Mouse (Mus musculus) CH12.LX (cell line): Measurements from ENCODE around the gene Eps8. TPM values are rescaled to one million over a fixed set of nuclear protein-coding genes. Genes with fewer than 3 reads are reported as not detected.

Source experiments
- DNase-seq: peaks from one replicate; pipeline ENCODE4 v3.0.0-alpha.2; 2013; ENCODE audit errors: extremely low read depth
- H3K27ac ChIP-seq: 2 replicates; pipeline ENCODE4 v1.5.1; 2012; ENCODE audit warnings: low read depth, mild to moderate bottlenecking, control low read depth, moderate library complexity; ENCODE audit not compliant: insufficient read depth
- H3K27me3 ChIP-seq: replicated peaks from 2 replicates; pipeline ENCODE3; 2012; ENCODE audit warnings: inconsistent platforms
- H3K36me3 ChIP-seq, 2 experiments: replicated peaks in 1 of 2; 2 replicates each; pipeline versions ENCODE3 to v1.6.1; 2012; ENCODE audit warnings: inconsistent platforms in 1 of 2, low read length in 1 of 2, mild to moderate bottlenecking in 1 of 2, mixed read lengths in 1 of 2, moderate library complexity in 1 of 2; ENCODE audit not compliant: control insufficient read depth in 1 of 2, insufficient read depth in 1 of 2
- H3K4me1 ChIP-seq, 2 experiments: 2 replicates each; pipeline ENCODE4 v1.6.1; 2012; ENCODE audit warnings: inconsistent platforms in 1 of 2, moderate library complexity in 1 of 2; ENCODE audit not compliant: insufficient read depth in 2 of 2, control insufficient read depth in 1 of 2
- H3K4me2 ChIP-seq: 2 replicates; pipeline ENCODE4 v1.6.1; 2012; ENCODE audit warnings: low read depth, mild to moderate bottlenecking, control low read depth; ENCODE audit not compliant: poor library complexity, insufficient read depth, severe bottlenecking
- H3K4me3 ChIP-seq, 3 experiments: fragments of 150-350 bp in 1 of 3; sonication (generic) in 1 of 3; replicated peaks in 1 of 3; 2 replicates each; pipeline versions ENCODE3 to v1.5.1; 2011 to 2012; ENCODE audit warnings: low read depth in 2 of 3, low read length in 2 of 3, mild to moderate bottlenecking in 2 of 3, moderate library complexity in 2 of 3, control low read depth in 1 of 3, improper control_type of control experiment in 1 of 3, inconsistent platforms in 1 of 3, mixed read lengths in 1 of 3; ENCODE audit not compliant: poor library complexity in 1 of 3
- H3K79me2 ChIP-seq: replicated peaks from 2 replicates; pipeline ENCODE4 v1.6.1; 2012; ENCODE audit warnings: mild to moderate bottlenecking, moderate library complexity; ENCODE audit not compliant: control insufficient read depth, poor library complexity, insufficient read depth, severe bottlenecking; ENCODE audit errors: extremely low read depth
- H3K9ac ChIP-seq: 2 replicates; pipeline ENCODE4 v1.6.1; 2012; ENCODE audit warnings: low read depth, mild to moderate bottlenecking, control low read depth, moderate library complexity; ENCODE audit not compliant: insufficient read depth
- H3K9me3 ChIP-seq: replicated peaks from 2 replicates; pipeline ENCODE3; 2012; ENCODE audit warnings: low read length, inconsistent platforms, mixed read lengths
- BHLHE40 ChIP-seq: IDR thresholded peaks from 2 replicates; pipeline ENCODE4 v1.6.1; 2011; ENCODE audit warnings: mild to moderate bottlenecking, low read depth, low read length, improper control_type of control experiment
- E2F4 ChIP-seq: IDR thresholded peaks from 2 replicates; pipeline ENCODE4 v1.6.1; 2011; ENCODE audit warnings: low read depth, low read length, improper control_type of control experiment; ENCODE audit not compliant: insufficient replicate concordance
- ELF1 ChIP-seq: IDR thresholded peaks from 2 replicates; pipeline ENCODE4 v1.6.1; 2014; ENCODE audit warnings: low read depth, mild to moderate bottlenecking, inconsistent platforms, low read length, improper control_type of control experiment
- EP300 ChIP-seq: IDR thresholded peaks from 2 replicates; pipeline ENCODE4 v1.6.1; 2011; ENCODE audit warnings: low read length, improper control_type of control experiment
- ETS1 ChIP-seq: conservative IDR thresholded peaks from 2 replicates; pipeline ENCODE4 v1.6.1; 2012; ENCODE audit warnings: low read depth, mild to moderate bottlenecking, inconsistent platforms, low read length, improper control_type of control experiment, moderate library complexity
- JUN ChIP-seq: IDR thresholded peaks from 2 replicates; pipeline ENCODE4 v1.6.1; 2011; ENCODE audit warnings: low read depth, mild to moderate bottlenecking, low read length, improper control_type of control experiment, moderate library complexity; ENCODE audit not compliant: insufficient read depth
- KAT2A ChIP-seq: IDR thresholded peaks from 2 replicates; pipeline ENCODE4 v1.6.1; 2012; ENCODE audit warnings: low read length, improper control_type of control experiment, inconsistent platforms; ENCODE audit not compliant: insufficient replicate concordance
- MAFK ChIP-seq: IDR thresholded peaks from 2 replicates; pipeline ENCODE4 v1.6.1; 2011; ENCODE audit warnings: low read length, improper control_type of control experiment; ENCODE audit not compliant: insufficient replicate concordance
- MAX ChIP-seq: IDR thresholded peaks from 2 replicates; pipeline ENCODE4 v1.6.1; 2011; ENCODE audit warnings: low read length, improper control_type of control experiment
- MXI1 ChIP-seq: IDR thresholded peaks from 2 replicates; pipeline ENCODE4 v1.6.1; 2011; ENCODE audit warnings: mild to moderate bottlenecking, low read depth, low read length, improper control_type of control experiment
- NELFE ChIP-seq: IDR thresholded peaks from 2 replicates; pipeline ENCODE4 v1.6.1; 2011; ENCODE audit warnings: low read depth, low read length, improper control_type of control experiment
- NRF1 ChIP-seq: IDR thresholded peaks from 2 replicates; pipeline ENCODE4 v1.6.1; 2014; ENCODE audit warnings: low read depth, mild to moderate bottlenecking, inconsistent platforms, low read length, improper control_type of control experiment, moderate library complexity
- RAD21 ChIP-seq: IDR thresholded peaks from 2 replicates; pipeline ENCODE4 v1.6.1; 2011; ENCODE audit warnings: low read depth, mild to moderate bottlenecking, low read length, improper control_type of control experiment, moderate library complexity
- SIN3A ChIP-seq: IDR thresholded peaks from 2 replicates; pipeline ENCODE4 v1.6.1; 2012; ENCODE audit warnings: low read length, improper control_type of control experiment, inconsistent platforms
- SMC3 ChIP-seq: IDR thresholded peaks from 2 replicates; pipeline ENCODE4 v1.6.1; 2011; ENCODE audit warnings: low read depth, low read length, improper control_type of control experiment
- TBP ChIP-seq: conservative IDR thresholded peaks from 2 replicates; pipeline ENCODE4 v1.6.1; 2011; ENCODE audit warnings: low read depth, low read length, improper control_type of control experiment
- USF1 ChIP-seq: IDR thresholded peaks from 2 replicates; pipeline ENCODE4 v1.6.1; 2014; ENCODE audit warnings: low read depth, mild to moderate bottlenecking, inconsistent platforms, low read length, improper control_type of control experiment
- USF2 ChIP-seq: conservative IDR thresholded peaks from 2 replicates; pipeline ENCODE4 v1.6.1; 2011; ENCODE audit warnings: low read depth, low read length, improper control_type of control experiment
- ZC3H11A ChIP-seq: IDR thresholded peaks from 2 replicates; pipeline ENCODE4 v1.6.1; 2012; ENCODE audit warnings: low read depth, mild to moderate bottlenecking, inconsistent platforms, low read length, improper control_type of control experiment
- ZKSCAN1 ChIP-seq: IDR thresholded peaks from 2 replicates; pipeline ENCODE4 v1.6.1; 2012; ENCODE audit warnings: low read depth, inconsistent platforms, low read length, improper control_type of control experiment, borderline replicate concordance
- ZMIZ1 ChIP-seq: IDR thresholded peaks from 2 replicates; pipeline ENCODE4 v1.6.1; 2012; ENCODE audit warnings: low read depth, mild to moderate bottlenecking, inconsistent platforms, low read length, improper control_type of control experiment
- ZNF384 ChIP-seq: IDR thresholded peaks from 2 replicates; pipeline ENCODE4 v1.6.1; 2012; ENCODE audit warnings: low read depth, low read length, improper control_type of control experiment, inconsistent platforms
- dilution Hi-C: fragments of 300-500 bp; cut with MboI; formaldehyde crosslinking; loops from 2 replicates; pipeline ENCODE4 v1.14.3; 2020; ENCODE audit warnings: low sequenced_read_pairs; ENCODE audit not compliant: extremely low pct_unique_long_range_greater_than_20kb, extremely low pct_ligation_motif_present
- in situ Hi-C: fragments of 300-500 bp; cut with MboI; formaldehyde crosslinking; loops from 3 replicates; pipeline ENCODE4 v1.14.3; 2019; ENCODE audit warnings: low sequenced_read_pairs, low pct_ligation_motif_present, low pct_unique_long_range_greater_than_20kb, mixed read lengths
- polyA plus RNA-seq: library from polyadenylated mRNA; unstranded; fragments of >175 nt; gene quantifications from 2 replicates; pipeline ENCODE4 v1.2.1, GENCODE M21; 2012; ENCODE audit warnings: low read depth; ENCODE audit not compliant: insufficient read length
- total RNA-seq, 2 experiments: library from RNA; depleted of rRNA; stranded (reverse); fragments of 300-350 nt in 1 of 2; fragments of >200 nt in 1 of 2; gene quantifications; 2 replicates each; pipeline ENCODE4 v1.2.3; 2012 to 2014

Eps8 gene
- total and polyA plus RNA-seq, 3 experiments: 2.2 to 7.4 (median 2.2) TPM

GRCm38 (mm10) chr6:137581331-137582010 is 73.2 kb downstream of the Eps8 start:
- H3K4me1 ChIP-seq: peaks cover 9 to 47% of the 10 kb centered on the region in 2 experiments
- peaks cover 0 to 3% of the 10 kb centered on the region in 2 experiments for H3K36me3 ChIP-seq
- DNase-seq: no peak
- no peak overlapping the region for H3K27ac ChIP-seq
- in situ Hi-C loops: no loop called here
- no peak overlapping the region for H3K4me2 ChIP-seq
- dilution Hi-C loops: no loop called here
- no peak overlapping the region for H3K9ac ChIP-seq
- no peaks in the 10 kb centered on the region for H3K9me3 ChIP-seq
- H3K27me3 ChIP-seq: no peaks in the 10 kb centered on the region
- no peak for TF ChIP-seq NELFE
- TF ChIP-seq MAX: no peak
- no peak for TF ChIP-seq BHLHE40
- TF ChIP-seq EP300: no peak
- H3K79me2 ChIP-seq: no peaks in the 10 kb centered on the region
- no peak overlapping the region for H3K4me3 ChIP-seq

GRCm38 (mm10) chr6:137580503-137580902 is 74.2 kb downstream of the Eps8 start:
- Histone ChIP-seq H3K27me3 (no peaks in the 10 kb centered on the region), H3K4me3 (no peak overlapping the region), H3K4me1 (peaks cover 9 to 56% of the 10 kb centered on the region in 2 experiments)

GRCm38 (mm10) chr6:137576670-137577371 is 77.9 kb downstream of the Eps8 start:
- TF ChIP-seq E2F4 (no peak), ELF1 (no peak), SMC3 (no peak), USF2 (no peak), JUN (no peak), ZNF384 (no peak), RAD21 (no peak), NRF1 (no peak), ZKSCAN1 (no peak), MAFK (no peak), KAT2A (no peak), ZC3H11A (no peak), ZMIZ1 (no peak), ETS1 (no peak), TBP (no peak), SIN3A (no peak), USF1 (no peak)
- DNase-seq: no peak
- Histone ChIP-seq H3K27ac (no peak overlapping the region), H3K4me1 (peaks cover 3 to 70% of the 10 kb centered on the region in 2 experiments), H3K27me3 (no peaks in the 10 kb centered on the region), H3K9me3 (no peaks in the 10 kb centered on the region), H3K36me3 (peaks cover 0 to 3% of the 10 kb centered on the region in 2 experiments), H3K4me2 (no peak overlapping the region), H3K9ac (no peak overlapping the region), H3K79me2 (no peaks in the 10 kb centered on the region), H3K4me3 (no peak overlapping the region)
- dilution Hi-C loops (no loop called here), in situ Hi-C loops (no loop called here)

More at GRCm38 (mm10) chr6:137580503-137580902, 74.2 kb downstream of the Eps8 start:
- H3K36me3 ChIP-seq: peaks cover 0 to 3% of the 10 kb centered on the region in 2 experiments
- TF ChIP-seq NRF1 (no peak), E2F4 (no peak), MXI1 (no peak), USF1 (no peak), ZMIZ1 (no peak)
- no peaks in the 10 kb centered on the region for H3K79me2 ChIP-seq
- dilution Hi-C loops (no loop called here), in situ Hi-C loops (no loop called here)
- no peak overlapping the region for H3K4me2 ChIP-seq
- H3K9me3 ChIP-seq: no peaks in the 10 kb centered on the region
- H3K27ac ChIP-seq: no peak overlapping the region
- H3K9ac ChIP-seq: no peak overlapping the region
- no peak for DNase-seq
